Comparison of ENCODE assay signal across 8 mouse cellular contexts in the genomic region with DNA sequence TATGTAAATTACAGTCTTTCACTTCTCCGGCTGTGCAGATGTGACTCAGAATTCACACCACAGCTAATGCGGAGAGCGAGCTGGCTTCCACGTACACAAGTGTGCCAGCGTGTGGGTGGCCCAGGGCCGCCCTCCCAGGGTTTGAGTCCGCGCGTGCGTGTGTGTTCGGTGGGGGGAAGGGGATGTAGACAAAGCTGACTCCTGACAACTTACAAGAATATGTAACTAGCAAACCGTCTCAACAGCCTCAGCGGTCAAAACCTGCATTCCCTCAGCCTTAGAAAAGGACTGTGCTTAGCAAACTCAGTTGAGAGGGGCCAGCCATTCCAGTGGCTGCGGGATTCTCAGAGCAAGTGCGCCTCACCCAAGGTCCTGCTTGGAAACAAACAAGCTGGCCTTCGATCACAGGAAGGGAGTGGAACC. TPM values are rescaled to one million over a fixed set of nuclear protein-coding genes. Genes with fewer than 3 reads are reported as not detected.
DNase-seq lines count a peak whose midpoint lies in the region; ATAC-seq lines count a peak whose summit lies in the region.

No protein-coding gene starts in this region.

- peak overlapping the region; percentile 64 for H3K4me2 ChIP-seq in heart, embryonic 16.5 days (ENCODE audit: low read depth, low read length)
- peak overlapping the region; percentile 51 for H3K4me2 ChIP-seq in liver, embryonic 13.5 days

- no peak overlapping the region for H3K27ac ChIP-seq in heart, embryonic 16.5 days (ENCODE audit: low read length)
- no peak overlapping the region for H3K27ac ChIP-seq in liver, embryonic 13.5 days

- no peaks in the 10 kb centered on the region for H3K4me1 ChIP-seq in heart, embryonic 16.5 days (ENCODE audit: control insufficient read depth, insufficient read depth, low read length)
- peaks cover 6% of the 10 kb centered on the region; the same call in 1 of the 2 replicates for H3K4me1 ChIP-seq in liver, embryonic 13.5 days (replicated peaks)

- no peaks in the 10 kb centered on the region for H3K27me3 ChIP-seq in heart, embryonic 16.5 days (ENCODE audit: control insufficient read depth, insufficient read depth, low read length)
- no peaks in the 10 kb centered on the region for H3K27me3 ChIP-seq in liver, embryonic 13.5 days

- peak; percentile 55; the same call in 1 of the 2 replicates for ATAC-seq in heart, embryonic 16.5 days (replicated peaks; ENCODE audit: extremely low read depth, insufficient read depth, low FRiP score)
- ATAC-seq in liver, embryonic 13.5 days (ENCODE audit: low read depth) = no peak

- H3K4me3 ChIP-seq in heart, embryonic 16.5 days (ENCODE audit: low read length) = peak overlapping the region; percentile 44
- peak overlapping the region; percentile 22 for H3K4me3 ChIP-seq in liver, embryonic 13.5 days (replicated peaks)

- peak overlapping the region; percentile 51 for H3K9ac ChIP-seq in heart, embryonic 16.5 days (ENCODE audit: low read length)
- no peak overlapping the region for H3K9ac ChIP-seq in liver, embryonic 13.5 days

- WGBS in heart, embryonic 16.5 days = 7% methylated on average over 16 of the region's 16 CpGs
- WGBS in liver, embryonic 13.5 days (ENCODE audit: insufficient replicate concordance) = 9% methylated on average over 16 of the region's 16 CpGs

- H3K36me3 ChIP-seq in heart, embryonic 16.5 days (ENCODE audit: control insufficient read depth, insufficient read depth) = no peaks in the 10 kb centered on the region
- H3K36me3 ChIP-seq in liver, embryonic 13.5 days = no peaks in the 10 kb centered on the region

- peak; percentile 18 for DNase-seq in ovary, adult 18-20 months (ENCODE audit: low spot score)
- no peak for DNase-seq in ovary, postnatal 10 days (ENCODE audit: low spot score)
- DNase-seq in embryo, embryonic 11.5 days (ENCODE audit: low read depth, low spot score) = peak; percentile 23
- DNase-seq in kidney, postnatal 25 days = peak; percentile 52 to 70
- no peak for DNase-seq in liver, embryonic 13.5 days
- peak; percentile 15 to 17 for DNase-seq in natural killer cell, adult 2 months (ENCODE audit: low spot score in 2 of 2)
- DNase-seq in thymus, postnatal 14 days = peak; percentile 38

- no peaks in the 10 kb centered on the region for H3K9me3 ChIP-seq in heart, embryonic 16.5 days (replicated peaks; ENCODE audit: control insufficient read depth, low read length)
- no peaks in the 10 kb centered on the region for H3K9me3 ChIP-seq in liver, embryonic 13.5 days (replicated peaks)

RNA-seq across cellular contexts. Expression of a gene that starts 58.3 kb away (rescaled TPM):
- 23.2 and 24.3 TPM in 2 replicates for polyA plus RNA-seq in heart, embryonic 16.5 days (2015; fragmentation: Nextera tagmentation; extraction: Ambion mirVana)
- polyA plus RNA-seq in liver, embryonic 13.5 days (2015; fragmentation: Nextera tagmentation; extraction: Ambion mirVana) = 7.3 and 8.8 TPM in 2 replicates

Comparison
In these comparisons a context has a peak if more than half of its experiments do, and no peak if none do; other contexts are left out.
1. DNase-seq: peak in ovary, adult 18-20 months (single experiment), embryo, embryonic 11.5 days (single experiment), kidney, postnatal 25 days (2 of 2), natural killer cell, adult 2 months (2 of 2) and thymus, postnatal 14 days (single experiment); none in ovary, postnatal 10 days (single experiment) and liver, embryonic 13.5 days (single experiment).